Comparison of ENCODE assay signal across 8 mouse cellular contexts in the genomic region with DNA sequence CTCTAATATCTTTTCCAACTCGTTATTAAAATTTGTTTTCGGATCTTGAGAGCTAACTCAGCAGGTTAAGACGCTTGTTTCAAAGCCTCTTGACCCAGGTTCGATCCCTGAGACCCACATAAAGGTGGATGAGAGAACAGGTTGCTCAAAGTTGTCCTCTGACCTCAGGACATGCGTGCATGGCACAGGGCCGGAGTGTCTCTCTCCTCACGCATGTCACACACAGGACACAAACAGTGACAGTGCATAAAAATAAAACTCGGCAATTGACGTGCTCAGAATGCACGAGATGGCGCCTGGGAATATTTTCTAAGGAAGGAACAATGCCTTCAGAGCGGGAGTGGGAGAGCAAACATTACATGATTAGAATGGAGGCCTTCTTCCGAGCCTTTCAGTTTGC. TPM values are rescaled to one million over a fixed set of nuclear protein-coding genes. Genes with fewer than 3 reads are reported as not detected.
A peak's percentile ranks its signal among the peaks of the same experiment; 100 is the strongest.
DNase-seq lines count a peak whose midpoint lies in the region; ATAC-seq and TF ChIP-seq lines count a peak whose summit lies in the region.
"Had no signal": no experiment of that assay in that cellular context is flagged by ENCODE, and none has a peak within 500 bp of the region (broad histone marks: within the 10 kb centered on the region; RNA-seq: fewer than 3 reads in every experiment).

No protein-coding gene starts in this region.

- H3ac ChIP-seq in myocyte (ENCODE audit: control insufficient read depth, insufficient read length): no peak overlapping the region

- no peak for DNase-seq in heart, postnatal 14 days
- no peak for DNase-seq in liver, embryonic 14.5 days (ENCODE audit: low read depth in 3 of 3, low spot score in 3 of 3)
- DNase-seq in liver, embryonic 11.5 days (ENCODE audit: low spot score): no peak

- peak overlapping the region; percentile 29 for H3K4me3 ChIP-seq in heart, embryonic 16.5 days (ENCODE audit: low read length)
- H3K4me3 ChIP-seq in liver, embryonic 14.5 days (ENCODE audit: insufficient read depth in 1 of 2, low read depth in 2 of 2, low read length in 2 of 2): no peak overlapping the region
- H3K4me3 ChIP-seq in liver, embryonic 11.5 days (ENCODE audit: low read depth, low read length): no peak overlapping the region
- H3K4me3 ChIP-seq in liver, embryonic 16.5 days (ENCODE audit: low read depth, low read length): peak overlapping the region; percentile 20
- no peak overlapping the region for H3K4me3 ChIP-seq in myocyte
- H3K4me3 ChIP-seq: erythroblast, embryonic 14.5 days had no signal

- no peak for TF ChIP-seq POLR2A in myocyte (IDR thresholded peaks at IDR 0.05; ENCODE audit: insufficient read length, low read depth)

- peak overlapping the region; percentile 61 for H3K4me2 ChIP-seq in heart, embryonic 16.5 days (ENCODE audit: low read depth, low read length)
- peak overlapping the region; percentile 6; the same call in 1 of the 2 replicates for H3K4me2 ChIP-seq in liver, embryonic 14.5 days (ENCODE audit: low read depth)
- H3K4me2 ChIP-seq in liver, embryonic 11.5 days: no peak overlapping the region
- peak overlapping the region; percentile 32 for H3K4me2 ChIP-seq in liver, embryonic 16.5 days (ENCODE audit: low read depth, low read length)
- peak overlapping the region; percentile 46 for H3K4me2 ChIP-seq in myocyte (ENCODE audit: low read depth)

- H3K9me3 ChIP-seq in heart, embryonic 16.5 days (replicated peaks; ENCODE audit: control insufficient read depth, low read length): no peaks in the 10 kb centered on the region; the same call in 1 of the 2 replicates
- no peaks in the 10 kb centered on the region for H3K9me3 ChIP-seq in liver, embryonic 14.5 days (ENCODE audit: control insufficient read depth, low read length)
- no peaks in the 10 kb centered on the region for H3K9me3 ChIP-seq in liver, embryonic 11.5 days (ENCODE audit: control insufficient read depth, low read length)
- no peaks in the 10 kb centered on the region for H3K9me3 ChIP-seq in liver, embryonic 16.5 days (replicated peaks; ENCODE audit: control insufficient read depth, low read length)

- H3K36me3 ChIP-seq in heart, embryonic 16.5 days (ENCODE audit: control insufficient read depth, insufficient read depth): peaks cover 3% of the 10 kb centered on the region; the same call in 1 of the 2 replicates
- H3K36me3 ChIP-seq in liver, embryonic 14.5 days (replicated peaks; ENCODE audit: control insufficient read depth, insufficient read depth, low read depth): no peaks in the 10 kb centered on the region
- H3K36me3 ChIP-seq in liver, embryonic 11.5 days (ENCODE audit: control insufficient read depth, insufficient read depth, low read length): peaks cover 3% of the 10 kb centered on the region; the same call in 1 of the 2 replicates
- H3K36me3 ChIP-seq in liver, embryonic 16.5 days (ENCODE audit: control insufficient read depth, insufficient read depth): no peaks in the 10 kb centered on the region
- H3K36me3 ChIP-seq in myocyte (ENCODE audit: control insufficient read depth, insufficient read depth): no peaks in the 10 kb centered on the region

- peak overlapping the region; percentile 39 for H3K9ac ChIP-seq in heart, embryonic 16.5 days (ENCODE audit: low read length)
- no peak overlapping the region for H3K9ac ChIP-seq in liver, embryonic 14.5 days (replicated peaks)
- no peak overlapping the region for H3K9ac ChIP-seq in liver, embryonic 11.5 days (ENCODE audit: low read depth, low read length)
- no peak overlapping the region for H3K9ac ChIP-seq in liver, embryonic 16.5 days (ENCODE audit: low read depth, low read length)

- peaks cover 9% of the 10 kb centered on the region for H3K4me1 ChIP-seq in heart, embryonic 16.5 days (ENCODE audit: control insufficient read depth, insufficient read depth, low read length)
- H3K4me1 ChIP-seq in liver, embryonic 14.5 days (replicated peaks; ENCODE audit: control insufficient read depth in 2 of 2, insufficient read depth in 2 of 2, low read length in 1 of 2): 0 out of 4 replicates have a peak, but pooled peaks cover 0 to 3% of the 10 kb centered on the region in 2 experiments
- H3K4me1 ChIP-seq in liver, embryonic 11.5 days (replicated peaks; ENCODE audit: control insufficient read depth, insufficient read depth, low read length): no peaks in the 10 kb centered on the region
- H3K4me1 ChIP-seq in liver, embryonic 16.5 days (ENCODE audit: control insufficient read depth, low read depth, low read length): no peaks in the 10 kb centered on the region; the same call in 1 of the 2 replicates

- 71% methylated on average over 13 of the region's 13 CpGs for WGBS in heart, embryonic 16.5 days
- WGBS in liver, embryonic 14.5 days (ENCODE audit: insufficient replicate concordance): 72% methylated on average over 13 of the region's 13 CpGs
- 92% methylated on average over 13 of the region's 13 CpGs for WGBS in liver, embryonic 11.5 days
- WGBS in liver, embryonic 16.5 days (ENCODE audit: insufficient replicate concordance): 73% methylated on average over 13 of the region's 13 CpGs

- no peak for ATAC-seq in heart, embryonic 16.5 days (replicated peaks; ENCODE audit: extremely low read depth, insufficient read depth, low FRiP score)
- ATAC-seq in liver, embryonic 14.5 days (ENCODE audit: insufficient read depth): no peak
- ATAC-seq in liver, embryonic 11.5 days (replicated peaks; ENCODE audit: low FRiP score): no peak
- ATAC-seq in liver, embryonic 16.5 days (ENCODE audit: low read depth): no peak; the same call in 1 of the 2 replicates
- ATAC-seq in granulocyte monocyte progenitor cell, adult 5-6 weeks (replicated peaks; ENCODE audit: poor library complexity, severe bottlenecking): no peak

- H3K27ac ChIP-seq in heart, embryonic 16.5 days (ENCODE audit: low read length): peak overlapping the region; percentile 68
- no peak overlapping the region for H3K27ac ChIP-seq in liver, embryonic 14.5 days
- H3K27ac ChIP-seq in liver, embryonic 11.5 days (ENCODE audit: low read depth, low read length): no peak overlapping the region
- no peak overlapping the region for H3K27ac ChIP-seq in liver, embryonic 16.5 days (ENCODE audit: low read length)

- no peaks in the 10 kb centered on the region for H3K79me2 ChIP-seq in myocyte (ENCODE audit: control insufficient read depth, insufficient read depth)

- H3K27me3 ChIP-seq in heart, embryonic 16.5 days (ENCODE audit: control insufficient read depth, insufficient read depth, low read length): no peaks in the 10 kb centered on the region
- no peaks in the 10 kb centered on the region for H3K27me3 ChIP-seq in liver, embryonic 14.5 days (ENCODE audit: control insufficient read depth, insufficient read depth, low read length)
- H3K27me3 ChIP-seq in liver, embryonic 11.5 days (replicated peaks; ENCODE audit: control insufficient read depth, insufficient read depth, low read length): no peaks in the 10 kb centered on the region
- H3K27me3 ChIP-seq in liver, embryonic 16.5 days (ENCODE audit: control insufficient read depth, insufficient read depth, low read depth, low read length): no peaks in the 10 kb centered on the region
- H3K27me3 ChIP-seq in myocyte (ENCODE audit: control insufficient read depth, insufficient read depth, insufficient read length): no peaks in the 10 kb centered on the region

- no peak for TF ChIP-seq EP300 in liver, embryonic 14.5 days (IDR thresholded peaks at IDR 0.05; ENCODE audit: low read depth)

- intact Hi-C loops in heart, postnatal 14 days (cut with DNase I): loop anchor here (2.0 to 5.0 kb wide), 2 partner anchors 15 to 178 kb away; no protein-coding TSS in a partner anchor

- no peak for TF ChIP-seq CTCF in liver, embryonic 14.5 days (IDR thresholded peaks at IDR 0.05; ENCODE audit: low read depth)

TF ChIP-seq in myocyte, 11 proteins besides CTCF, POLR2A, EP300 and RAD21 (continues in another document):
- TF ChIP-seq REST (IDR thresholded peaks at IDR 0.05; ENCODE audit: insufficient read depth, insufficient read length): no peak
- TF ChIP-seq SRF (IDR thresholded peaks at IDR 0.05; ENCODE audit: control insufficient read depth, insufficient read length, low read depth): no peak
- TF ChIP-seq USF1 (IDR thresholded peaks at IDR 0.05; ENCODE audit: low read depth): no peak
- TF ChIP-seq TCF3 (IDR thresholded peaks at IDR 0.05; ENCODE audit: insufficient read length, low read depth): no peak
- no peak for TF ChIP-seq CEBPB (IDR thresholded peaks at IDR 0.05; ENCODE audit: insufficient read depth, poor library complexity, severe bottlenecking)
- TF ChIP-seq MAX (IDR thresholded peaks at IDR 0.05; ENCODE audit: low read depth): no peak
- TF ChIP-seq MYOG (IDR thresholded peaks at IDR 0.05; ENCODE audit: control insufficient read depth in 1 of 3, insufficient read depth in 1 of 3, insufficient read length in 2 of 3, low read depth in 2 of 3): no peak
- no peak for TF ChIP-seq MYOD1 (IDR thresholded peaks at IDR 0.05; ENCODE audit: control insufficient read depth in 1 of 3, insufficient read length in 2 of 3, low read depth in 2 of 3)
- TF ChIP-seq TCF12 (IDR thresholded peaks at IDR 0.05; ENCODE audit: insufficient read depth, poor library complexity, severe bottlenecking): no peak
- TF ChIP-seq POLR2AphosphoS2 (IDR thresholded peaks at IDR 0.05; ENCODE audit: insufficient read length, low read depth): no peak

RNA-seq across cellular contexts. Expression of a gene that starts 18.5 kb away (rescaled TPM):
- polyA plus RNA-seq in heart, embryonic 16.5 days (2015; fragmentation: Nextera tagmentation; extraction: Ambion mirVana): 196 and 251 TPM in 2 replicates
- total RNA-seq in heart, postnatal 14 days (2021): 10 to 100 TPM; 27.0 to 51.5 TPM
- polyA plus RNA-seq in liver, embryonic 14.5 days (2012; rRNA removed): 74.6 and 191 TPM in 2 replicates
- polyA plus RNA-seq in liver, embryonic 14.5 days (2014; fragmentation: Nextera tagmentation; extraction: Ambion mirVana): 280 and 300 TPM in 2 replicates
- 539 and 542 TPM in 2 replicates for polyA plus RNA-seq in liver, embryonic 11.5 days (2014; fragmentation: Nextera tagmentation; extraction: Ambion mirVana)
- 226 and 279 TPM in 2 replicates for polyA plus RNA-seq in liver, embryonic 16.5 days (2015; fragmentation: Nextera tagmentation; extraction: Ambion mirVana)
- polyA plus RNA-seq in myocyte (2012; fragmentation: generic; extraction: Trizol): 24.9 TPM
- 351 and 354 TPM in 2 replicates for total RNA-seq in granulocyte monocyte progenitor cell, adult 5-6 weeks (2014; fragmentation: Nextera tagmentation)
- total RNA-seq in granulocyte monocyte progenitor cell, adult 5-6 weeks (2017): 469 and 554 TPM in 2 replicates

RNA-seq across cellular contexts. Expression of a gene that starts 42.6 kb away (rescaled TPM):
- 44.3 and 44.5 TPM in 2 replicates for polyA plus RNA-seq in heart, embryonic 16.5 days (2015; fragmentation: Nextera tagmentation; extraction: Ambion mirVana)
- total RNA-seq in heart, postnatal 14 days (2021): 10 to 100 TPM; 12.9 TPM
- polyA plus RNA-seq in liver, embryonic 14.5 days (2012; rRNA removed): 7.5 and 10.6 TPM in 2 replicates
- polyA plus RNA-seq in liver, embryonic 14.5 days (2014; fragmentation: Nextera tagmentation; extraction: Ambion mirVana): 14.0 and 14.4 TPM in 2 replicates
- 42.9 and 45.7 TPM in 2 replicates for polyA plus RNA-seq in liver, embryonic 11.5 days (2014; fragmentation: Nextera tagmentation; extraction: Ambion mirVana)
- 9.6 and 10.8 TPM in 2 replicates for polyA plus RNA-seq in liver, embryonic 16.5 days (2015; fragmentation: Nextera tagmentation; extraction: Ambion mirVana)
- polyA plus RNA-seq in myocyte (2012; fragmentation: generic; extraction: Trizol): 32.5 TPM
- total RNA-seq in granulocyte monocyte progenitor cell, adult 5-6 weeks (2014; fragmentation: Nextera tagmentation): 21.9 and 24.6 TPM in 2 replicates
- 73.7 and 93.3 TPM in 2 replicates for total RNA-seq in granulocyte monocyte progenitor cell, adult 5-6 weeks (2017)

Comparison
In these comparisons a context has a peak if more than half of its experiments do, and no peak if none do; other contexts are left out.
1. H3K4me3 ChIP-seq: peak in heart, embryonic 16.5 days (single experiment) and liver, embryonic 16.5 days (single experiment); none in liver, embryonic 14.5 days (0 of 2), liver, embryonic 11.5 days (single experiment) and myocyte (single experiment).